Mouse (Mus musculus): ENCODE measurements around the gene Ssna1. TPM values are rescaled to one million over a fixed set of nuclear protein-coding genes. Genes with fewer than 3 reads are reported as not detected.
A peak's percentile ranks its signal among the peaks of the same experiment; 100 is the strongest.

Gene Ssna1
- polyA plus RNA-seq, 1 experiment: 45.5 TPM

- DNase-seq (ENCODE audit: low read depth in 1 of 2, low spot score in 2 of 2): no peak
- H3K36me3 ChIP-seq (ENCODE audit: control insufficient read depth, insufficient read depth, low read length): no peaks in the 10 kb centered on the region
- no peak overlapping the region for H3K27ac ChIP-seq (ENCODE audit: insufficient read depth, low read length)
- TF ChIP-seq POLR2A (IDR thresholded peaks at IDR 0.05; ENCODE audit: low read depth, low read length) (no peak), CTCF (IDR thresholded peaks at IDR 0.05; ENCODE audit: extremely low read depth, insufficient read depth, insufficient read length, insufficient replicate concordance) (no peak)
- WGBS: 74% methylated on average over 8 of the region's 8 CpGs
- H3K27me3 ChIP-seq (ENCODE audit: control insufficient read depth, insufficient read depth, low read length): peaks cover 4% of the 10 kb centered on the region; the same call in 1 of the 2 replicates
- 0 out of 2 replicates have a peak, but pooled peaks cover under 1% of the 10 kb centered on the region for H3K4me1 ChIP-seq (ENCODE audit: control insufficient read depth, insufficient read depth, insufficient read length)
- no peak overlapping the region for H3K4me3 ChIP-seq (ENCODE audit: extremely low read depth, insufficient read depth, insufficient read length)
Measured at GRCm38 (mm10) chr2:25297093-25297492, 24.9 kb upstream of the Ssna1 start.

- Histone ChIP-seq H3K4me3 (ENCODE audit: extremely low read depth, insufficient read depth, insufficient read length) (no peak overlapping the region), H3K27me3 (ENCODE audit: control insufficient read depth, insufficient read depth, low read length) (peaks cover 9% of the 10 kb centered on the region), H3K36me3 (ENCODE audit: control insufficient read depth, insufficient read depth, low read length) (no peaks in the 10 kb centered on the region), H3K27ac (ENCODE audit: insufficient read depth, low read length) (no peak overlapping the region), H3K4me1 (ENCODE audit: control insufficient read depth, insufficient read depth, insufficient read length) (0 out of 2 replicates have a peak, but pooled peaks cover 3% of the 10 kb centered on the region)
- TF ChIP-seq POLR2A (IDR thresholded peaks at IDR 0.05; ENCODE audit: low read depth, low read length) (no peak), CTCF (IDR thresholded peaks at IDR 0.05; ENCODE audit: extremely low read depth, insufficient read depth, insufficient read length, insufficient replicate concordance) (no peak)
- DNase-seq (ENCODE audit: low read depth in 1 of 2, low spot score in 2 of 2): no peak
- 86% methylated on average over 9 of the region's 9 CpGs for WGBS
Measured at GRCm38 (mm10) chr2:25293706-25294105, 21.5 kb upstream of the Ssna1 start.

GRCm38 (mm10) chr2:25292856-25293255 lies 20.6 kb upstream of the Ssna1 start:
- peak; percentile 9 to 63 for DNase-seq (ENCODE audit: low read depth in 1 of 2, low spot score in 2 of 2)
- no peak overlapping the region for H3K27ac ChIP-seq (ENCODE audit: insufficient read depth, low read length)
- TF ChIP-seq POLR2A (IDR thresholded peaks at IDR 0.05; ENCODE audit: low read depth, low read length) (no peak), CTCF (IDR thresholded peaks at IDR 0.05; ENCODE audit: extremely low read depth, insufficient read depth, insufficient read length, insufficient replicate concordance) (peak; percentile 73; the same call in 1 of the 2 replicates)
- peaks cover 9% of the 10 kb centered on the region for H3K27me3 ChIP-seq (ENCODE audit: control insufficient read depth, insufficient read depth, low read length)
- H3K4me3 ChIP-seq (ENCODE audit: extremely low read depth, insufficient read depth, insufficient read length): no peak overlapping the region
- 5% methylated on average over 1 of the region's 1 CpGs for WGBS
- 0 out of 2 replicates have a peak, but pooled peaks cover 3% of the 10 kb centered on the region for H3K4me1 ChIP-seq (ENCODE audit: control insufficient read depth, insufficient read depth, insufficient read length)
- no peaks in the 10 kb centered on the region for H3K36me3 ChIP-seq (ENCODE audit: control insufficient read depth, insufficient read depth, low read length)

GRCm38 (mm10) chr2:25292054-25292544 lies 19.9 kb upstream of the Ssna1 start:
- Histone ChIP-seq H3K4me3 (ENCODE audit: extremely low read depth, insufficient read depth, insufficient read length) (no peak overlapping the region), H3K27me3 (ENCODE audit: control insufficient read depth, insufficient read depth, low read length) (peaks cover 9% of the 10 kb centered on the region), H3K36me3 (ENCODE audit: control insufficient read depth, insufficient read depth, low read length) (no peaks in the 10 kb centered on the region), H3K27ac (ENCODE audit: insufficient read depth, low read length) (no peak overlapping the region), H3K4me1 (ENCODE audit: control insufficient read depth, insufficient read depth, insufficient read length) (0 out of 2 replicates have a peak, but pooled peaks cover 3% of the 10 kb centered on the region)
- TF ChIP-seq POLR2A (IDR thresholded peaks at IDR 0.05; ENCODE audit: low read depth, low read length): no peak
- TF ChIP-seq CTCF (IDR thresholded peaks at IDR 0.05; ENCODE audit: extremely low read depth, insufficient read depth, insufficient read length, insufficient replicate concordance): no peak
- no peak for DNase-seq (ENCODE audit: low read depth in 1 of 2, low spot score in 2 of 2)
- 8% methylated on average over 43 of the region's 43 CpGs for WGBS

- no peak for DNase-seq (ENCODE audit: low read depth in 1 of 2, low spot score in 2 of 2)
- Histone ChIP-seq H3K27ac (ENCODE audit: insufficient read depth, low read length) (no peak overlapping the region), H3K36me3 (ENCODE audit: control insufficient read depth, insufficient read depth, low read length) (no peaks in the 10 kb centered on the region), H3K4me3 (ENCODE audit: extremely low read depth, insufficient read depth, insufficient read length) (no peak overlapping the region), H3K27me3 (ENCODE audit: control insufficient read depth, insufficient read depth, low read length) (peaks cover 9% of the 10 kb centered on the region), H3K4me1 (ENCODE audit: control insufficient read depth, insufficient read depth, insufficient read length) (0 out of 2 replicates have a peak, but pooled peaks cover 3% of the 10 kb centered on the region)
- WGBS: 16% methylated on average over 32 of the region's 32 CpGs
- no peak for TF ChIP-seq POLR2A (IDR thresholded peaks at IDR 0.05; ENCODE audit: low read depth, low read length)
- no peak for TF ChIP-seq CTCF (IDR thresholded peaks at IDR 0.05; ENCODE audit: extremely low read depth, insufficient read depth, insufficient read length, insufficient replicate concordance)
Measured at GRCm38 (mm10) chr2:25291184-25292053, 19.2 kb upstream of the Ssna1 start.

- WGBS: 2% methylated on average over 18 of the region's 18 CpGs
Measured at GRCm38 (mm10) chr2:25290816-25291130, 18.5 kb upstream of the Ssna1 start.

More at GRCm38 (mm10) chr2:25290816-25291130, 18.5 kb upstream of the Ssna1 start:
- no peak for DNase-seq (ENCODE audit: low read depth in 1 of 2, low spot score in 2 of 2)
- Histone ChIP-seq H3K36me3 (ENCODE audit: control insufficient read depth, insufficient read depth, low read length) (no peaks in the 10 kb centered on the region), H3K27ac (ENCODE audit: insufficient read depth, low read length) (no peak overlapping the region), H3K4me1 (ENCODE audit: control insufficient read depth, insufficient read depth, insufficient read length) (0 out of 2 replicates have a peak, but pooled peaks cover 3% of the 10 kb centered on the region), H3K4me3 (ENCODE audit: extremely low read depth, insufficient read depth, insufficient read length) (no peak overlapping the region), H3K27me3 (ENCODE audit: control insufficient read depth, insufficient read depth, low read length) (peaks cover 9% of the 10 kb centered on the region)
- TF ChIP-seq POLR2A (IDR thresholded peaks at IDR 0.05; ENCODE audit: low read depth, low read length) (no peak), CTCF (IDR thresholded peaks at IDR 0.05; ENCODE audit: extremely low read depth, insufficient read depth, insufficient read length, insufficient replicate concordance) (no peak)
